Mouse (Mus musculus) cortical plate, adult 2 months (tissue): ENCODE measurements around the gene Braf.

Experiments used
- CTCF ChIP-seq: fragments of 200-500 bp; IDR thresholded peaks from 2 replicates; pipeline ENCODE4 v1.5.1; 2011; ENCODE audit warnings: mild to moderate bottlenecking, control low read depth, low read length; ENCODE audit not compliant: insufficient read depth; ENCODE audit errors: extremely low read depth
- POLR2A ChIP-seq: fragments of 200-500 bp; IDR thresholded peaks from 2 replicates; pipeline ENCODE4 v1.6.1; 2011; ENCODE audit warnings: mild to moderate bottlenecking, low read length, control low read depth; ENCODE audit not compliant: insufficient read depth; ENCODE audit errors: extremely low read depth

DNA sequence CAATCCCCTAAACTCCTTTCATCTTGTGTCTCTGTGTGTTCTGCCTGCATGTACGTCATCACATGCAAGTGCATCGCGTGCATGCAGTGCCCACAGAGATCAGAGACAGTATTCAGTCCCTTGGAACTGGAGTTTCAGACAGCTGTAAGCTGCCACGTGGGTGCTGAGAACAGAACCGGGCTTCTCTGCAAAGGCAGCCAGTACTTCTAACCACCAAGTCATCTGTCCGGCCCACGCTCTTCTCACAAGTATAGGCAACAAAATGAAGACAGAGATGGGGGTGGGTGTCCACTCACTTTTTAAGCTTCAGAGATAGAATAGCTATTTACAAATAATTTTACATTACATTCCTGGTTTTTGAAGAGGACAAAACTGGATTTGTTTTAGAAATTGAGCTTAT lies 50.2 kb downstream of the Braf start:
- TF ChIP-seq POLR2A (no peak), CTCF (no peak)
